Mouse (Mus musculus) hindbrain, embryonic 13.5 days (tissue): ENCODE results near the gene Sptbn1. TPM values are rescaled to one million over a fixed set of nuclear protein-coding genes. Genes with fewer than 3 reads are reported as not detected.
A peak's percentile ranks its signal among the peaks of the same experiment; 100 is the strongest.

ENCODE experiments used
- ATAC-seq: fragments of 200-750 bp; cut with Nextera tagmentation; 2 replicates; pipeline ENCODE4 v1.8.0; 2017; ENCODE audit warnings: moderate TSS enrichment; ENCODE audit not compliant: low FRiP score
- H3K27ac ChIP-seq: fragments of 300-500 bp; sonication (generic); 2 replicates; pipeline ENCODE4 v1.5.1; 2015; ENCODE audit warnings: inconsistent platforms, mild to moderate bottlenecking, moderate library complexity
- H3K27me3 ChIP-seq: fragments of 300-500 bp; sonication (generic); 2 replicates; pipeline ENCODE4 v1.6.1; 2015; ENCODE audit warnings: mild to moderate bottlenecking, inconsistent platforms
- H3K36me3 ChIP-seq: fragments of 300-500 bp; sonication (generic); 2 replicates; pipeline ENCODE4 v1.6.1; 2015; ENCODE audit warnings: mild to moderate bottlenecking, inconsistent platforms
- H3K4me1 ChIP-seq: fragments of 300-500 bp; sonication (generic); replicated peaks from 2 replicates; pipeline ENCODE4 v1.6.1; 2015; ENCODE audit warnings: inconsistent platforms
- H3K4me2 ChIP-seq: fragments of 300-500 bp; sonication (generic); 2 replicates; pipeline ENCODE4 v1.6.1; 2015; ENCODE audit warnings: inconsistent platforms, mild to moderate bottlenecking, moderate library complexity
- H3K4me3 ChIP-seq: fragments of 300-500 bp; sonication (generic); 2 replicates; pipeline ENCODE4 v1.5.1; 2015; ENCODE audit warnings: mild to moderate bottlenecking, inconsistent platforms
- H3K9ac ChIP-seq: fragments of 300-500 bp; sonication (generic); 2 replicates; pipeline ENCODE4 v1.6.1; 2015; ENCODE audit warnings: mild to moderate bottlenecking, inconsistent platforms
- H3K9me3 ChIP-seq: fragments of 300-500 bp; sonication (generic); 2 replicates; pipeline ENCODE4 v1.6.1; 2016; ENCODE audit warnings: inconsistent platforms
- WGBS: fragments of 180-500 bp; shearing (Covaris S2); methylation state at CpG from one replicate; pipeline ENCODE4 v1.1.7; 2015; 5-methylcytosine and 5-hydroxymethylcytosine counted together
- polyA plus RNA-seq: library from polyadenylated mRNA; unstranded; fragments of >200 nt; fragmentation: Nextera tagmentation; extraction: Ambion mirVana; gene quantifications from 2 replicates; pipeline ENCODE4 v1.2.1, GENCODE M21; 2015

The Sptbn1 gene
- polyA plus RNA-seq, 1 experiment from 2014 or later = 156 TPM

DNA sequence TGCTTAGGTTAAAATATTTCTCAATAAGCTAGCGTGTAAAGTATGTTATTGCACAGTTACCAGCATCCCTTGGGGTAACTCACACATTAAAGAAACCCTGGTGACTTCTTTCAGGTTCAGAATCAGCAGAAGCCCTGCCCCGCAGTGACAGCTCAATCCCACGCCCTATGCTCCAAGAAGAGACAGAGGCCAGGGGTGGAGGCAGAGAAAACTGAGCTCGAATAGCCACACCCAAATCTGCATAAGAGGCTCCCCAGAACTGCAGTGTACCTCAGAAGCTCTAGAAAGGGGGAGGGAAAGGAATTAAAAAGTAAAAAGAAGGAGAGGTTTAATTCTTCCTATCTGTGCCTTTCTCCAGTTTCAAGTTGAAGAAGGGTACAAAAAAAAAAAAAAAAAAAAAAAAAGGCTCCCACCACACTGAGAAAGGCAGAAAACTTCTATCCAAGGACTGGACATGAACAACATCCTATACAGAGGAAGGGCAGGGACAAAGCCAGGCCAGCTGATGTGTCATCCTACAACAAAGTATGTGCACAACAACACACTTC is 107.3 kb downstream of the Sptbn1 start:
- no peak overlapping the region for H3K27ac ChIP-seq
- H3K9ac ChIP-seq = no peak overlapping the region
- 77% methylated on average over 4 of the region's 4 CpGs for WGBS
- ATAC-seq = no peak
- H3K27me3 ChIP-seq = no peaks in the 10 kb centered on the region
- H3K4me3 ChIP-seq = no peak overlapping the region
- H3K9me3 ChIP-seq = no peaks in the 10 kb centered on the region
- H3K4me1 ChIP-seq = peaks cover 22% of the 10 kb centered on the region
- no peak overlapping the region for H3K4me2 ChIP-seq
- peaks cover 8% of the 10 kb centered on the region; the same call in 1 of the 2 replicates for H3K36me3 ChIP-seq

DNA sequence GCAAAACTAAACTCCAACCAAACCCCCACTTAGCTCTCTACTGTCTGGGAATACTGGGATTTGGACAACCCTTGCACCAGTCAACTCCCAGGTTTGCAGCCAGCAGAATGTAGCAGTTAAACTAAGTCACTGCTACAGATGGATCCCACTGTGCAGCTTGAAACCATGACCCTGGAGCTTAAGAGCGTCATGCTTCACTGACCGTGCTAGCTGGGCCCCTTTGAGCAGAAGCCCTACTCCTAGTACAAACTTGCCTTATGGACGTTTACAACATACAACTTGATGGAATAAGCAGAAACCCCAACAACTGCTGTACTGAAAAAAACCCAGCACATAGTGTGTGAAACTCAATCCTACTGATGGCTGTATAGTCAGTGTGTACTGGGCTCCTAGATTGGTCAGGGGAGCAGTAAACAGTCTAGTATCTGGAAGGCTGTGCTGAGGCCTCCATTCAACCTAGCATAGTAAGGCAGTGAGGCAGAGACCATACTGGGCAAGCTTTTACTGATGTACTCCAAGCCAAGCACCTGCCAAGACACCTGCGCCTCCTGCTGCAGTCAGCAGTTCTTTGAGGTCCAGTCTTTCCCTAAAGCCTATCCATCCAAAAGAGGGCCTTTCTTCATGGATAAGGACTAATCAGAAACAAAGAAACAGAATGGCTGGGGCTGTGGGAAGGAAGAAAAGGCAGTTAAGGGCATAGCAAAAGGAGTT is 108.3 kb downstream of the Sptbn1 start:
- Histone ChIP-seq H3K4me3 (no peak overlapping the region), H3K4me2 (no peak overlapping the region), H3K27ac (no peak overlapping the region), H3K27me3 (no peaks in the 10 kb centered on the region), H3K9ac (no peak overlapping the region), H3K36me3 (peaks cover 8% of the 10 kb centered on the region; the same call in 1 of the 2 replicates), H3K4me1 (peaks cover 22% of the 10 kb centered on the region), H3K9me3 (no peaks in the 10 kb centered on the region)
- no peak for ATAC-seq
- WGBS = 79% methylated on average over 4 of the region's 4 CpGs

DNA sequence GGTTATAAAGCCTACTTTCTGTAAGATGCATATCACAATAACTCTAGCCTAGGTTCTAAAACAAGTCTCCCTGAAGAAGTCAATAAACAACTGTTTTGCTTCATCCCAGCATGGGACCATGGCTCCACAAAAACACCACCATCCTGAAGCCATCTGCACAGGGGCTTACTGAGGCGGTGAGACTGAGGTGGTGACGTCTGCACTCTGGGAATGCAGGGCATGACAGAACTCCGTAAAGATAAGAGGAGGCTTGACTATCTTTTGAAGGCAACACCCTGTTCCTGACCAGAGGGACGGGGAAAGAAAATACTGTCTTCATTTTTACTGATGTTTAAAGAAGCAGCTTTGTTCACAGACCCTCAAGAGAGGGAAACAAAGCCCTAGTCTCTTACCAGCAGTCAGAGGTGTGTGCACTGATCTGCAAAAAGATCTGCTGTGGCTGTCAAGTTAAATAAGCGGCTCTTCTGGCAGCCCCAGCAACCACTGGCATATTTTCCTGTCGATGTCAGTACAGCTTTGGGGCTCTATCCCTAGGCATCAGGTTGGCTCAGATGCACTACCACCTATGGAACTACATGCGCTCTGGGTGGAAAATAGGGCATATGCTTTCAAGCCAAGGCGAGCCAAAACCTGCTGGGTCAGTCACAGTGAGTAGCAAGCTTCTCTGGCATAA is 109.8 kb downstream of the Sptbn1 start:
- no peak overlapping the region for H3K9ac ChIP-seq
- H3K36me3 ChIP-seq = peaks cover 18% of the 10 kb centered on the region
- H3K9me3 ChIP-seq = no peaks in the 10 kb centered on the region
- H3K4me3 ChIP-seq = no peak overlapping the region
- ATAC-seq = no peak
- 64% methylated on average over 8 of the region's 8 CpGs for WGBS
- H3K4me1 ChIP-seq = peaks cover 22% of the 10 kb centered on the region
- H3K27ac ChIP-seq = peak overlapping the region; percentile 46; the same call in 1 of the 2 replicates
- no peaks in the 10 kb centered on the region for H3K27me3 ChIP-seq
- no peak overlapping the region for H3K4me2 ChIP-seq

DNA sequence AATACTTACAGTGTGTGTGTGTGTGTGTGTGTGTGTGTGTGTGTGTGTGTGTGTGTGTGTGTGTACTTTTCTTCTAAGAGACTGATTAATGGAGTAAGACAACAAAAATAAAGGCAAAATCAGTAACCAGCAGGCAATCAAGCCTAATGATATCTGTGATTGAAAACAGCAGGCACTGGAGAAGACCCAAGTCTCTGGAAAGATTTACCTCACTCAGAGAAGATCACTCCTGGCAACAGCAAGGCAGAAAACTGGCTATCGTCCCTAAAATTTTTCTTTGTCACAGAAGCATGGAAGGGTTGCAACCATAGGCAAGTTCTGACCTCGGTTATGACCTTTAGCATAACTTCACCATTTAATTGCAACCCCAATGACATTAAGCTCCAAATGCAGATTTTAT is 112.1 kb downstream of the Sptbn1 start:
- 89% methylated on average over 2 of the region's 2 CpGs for WGBS
- H3K36me3 ChIP-seq = peaks cover 38% of the 10 kb centered on the region
- no peak for ATAC-seq
- H3K4me3 ChIP-seq = no peak overlapping the region
- H3K27me3 ChIP-seq = no peaks in the 10 kb centered on the region
- H3K9ac ChIP-seq = no peak overlapping the region
- no peaks in the 10 kb centered on the region for H3K9me3 ChIP-seq
- H3K4me2 ChIP-seq = no peak overlapping the region
- H3K27ac ChIP-seq = no peak overlapping the region
- H3K4me1 ChIP-seq = peaks cover 13% of the 10 kb centered on the region

DNA sequence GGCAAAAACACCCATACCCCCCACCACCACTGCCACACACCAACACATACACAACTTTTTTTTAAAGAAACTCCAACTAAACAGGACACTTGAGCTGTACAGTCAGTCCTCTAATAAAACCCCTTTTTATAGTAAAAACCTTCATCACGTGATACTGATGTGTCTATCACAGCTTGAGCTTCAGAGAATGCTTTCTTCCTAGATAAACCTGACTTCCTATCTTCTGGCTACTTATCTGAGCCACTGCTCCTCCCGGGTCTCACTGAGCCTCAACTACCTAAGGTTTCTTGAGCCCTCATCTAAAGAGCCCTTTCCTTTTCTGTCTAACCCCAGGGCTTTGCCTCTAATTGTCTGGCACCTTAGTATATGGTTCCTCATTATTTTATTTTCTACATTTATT is 113.0 kb downstream of the Sptbn1 start:
- Histone ChIP-seq H3K36me3 (peaks cover 47% of the 10 kb centered on the region), H3K27me3 (no peaks in the 10 kb centered on the region), H3K9ac (no peak overlapping the region), H3K4me2 (no peak overlapping the region), H3K9me3 (no peaks in the 10 kb centered on the region), H3K27ac (no peak overlapping the region), H3K4me1 (peaks cover 13% of the 10 kb centered on the region), H3K4me3 (no peak overlapping the region)
- no peak for ATAC-seq
- WGBS = 92% methylated on average over 2 of the region's 2 CpGs

DNA sequence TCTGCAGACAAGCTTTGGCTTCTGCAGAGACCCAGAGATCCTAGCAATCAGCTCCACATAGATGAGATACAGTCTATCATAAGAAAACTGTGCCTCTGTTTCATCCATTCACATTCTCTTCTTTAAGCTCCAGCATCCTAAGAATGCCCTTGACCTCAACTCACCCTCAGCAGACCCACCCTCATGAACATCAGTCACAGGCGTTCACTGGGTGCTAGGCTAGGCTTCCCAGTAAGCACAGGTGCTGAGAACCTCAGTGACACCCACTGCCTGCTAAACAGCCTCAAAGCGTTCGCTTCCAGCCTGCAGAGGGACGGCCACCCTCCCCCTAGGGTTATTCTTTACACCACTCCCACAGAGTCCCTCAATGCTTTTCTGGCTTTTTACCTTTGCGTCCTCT is 119.1 kb downstream of the Sptbn1 start:
- Histone ChIP-seq H3K9me3 (no peaks in the 10 kb centered on the region), H3K4me2 (no peak overlapping the region), H3K9ac (no peak overlapping the region), H3K4me3 (no peak overlapping the region), H3K4me1 (no peaks in the 10 kb centered on the region), H3K27ac (no peak overlapping the region), H3K27me3 (no peaks in the 10 kb centered on the region), H3K36me3 (peaks cover 86% of the 10 kb centered on the region)
- WGBS = 87% methylated on average over 5 of the region's 5 CpGs
- no peak for ATAC-seq

DNA sequence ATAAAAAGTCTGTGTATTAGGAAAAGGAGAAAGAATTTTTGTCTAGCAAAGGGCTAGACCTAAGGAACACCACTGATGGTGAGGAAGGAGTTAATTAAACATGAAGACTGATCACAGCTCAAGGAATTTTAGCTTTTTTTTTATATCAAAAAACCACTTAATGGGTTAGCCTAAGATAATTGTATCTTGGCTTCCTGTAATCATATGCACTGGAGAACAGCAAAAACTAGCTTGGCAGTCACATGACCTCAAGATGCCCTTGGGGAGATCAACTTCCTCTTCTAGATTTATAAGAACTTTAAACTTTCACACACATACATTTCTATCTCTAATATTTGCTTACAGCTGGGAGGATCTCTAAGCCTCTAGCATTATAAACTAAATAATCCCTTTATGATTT is 119.6 kb downstream of the Sptbn1 start:
- H3K27me3 ChIP-seq = no peaks in the 10 kb centered on the region
- ATAC-seq = no peak
- no peaks in the 10 kb centered on the region for H3K4me1 ChIP-seq
- H3K9me3 ChIP-seq = no peaks in the 10 kb centered on the region
- peaks cover 85% of the 10 kb centered on the region for H3K36me3 ChIP-seq
- no peak overlapping the region for H3K9ac ChIP-seq
- no peak overlapping the region for H3K4me3 ChIP-seq
- H3K4me2 ChIP-seq = no peak overlapping the region
- H3K27ac ChIP-seq = no peak overlapping the region

DNA sequence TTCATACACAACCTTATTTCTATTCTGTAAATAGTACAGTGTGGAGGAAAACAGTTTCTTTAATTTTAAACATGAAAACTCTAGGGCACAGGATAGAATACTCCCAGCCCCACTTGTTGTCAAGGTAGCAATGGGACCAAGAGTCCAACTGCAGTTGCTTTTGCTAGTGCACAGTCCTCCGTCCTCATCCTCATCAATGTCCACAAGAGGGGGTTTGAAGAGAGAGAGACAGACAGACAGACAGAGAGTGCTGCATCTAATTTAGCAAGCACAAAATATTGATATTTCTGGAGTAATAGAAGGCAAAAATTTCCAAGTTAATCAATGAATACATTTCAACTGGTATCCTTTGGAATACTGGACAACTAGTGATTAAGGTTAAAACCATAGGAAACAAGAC is 120.1 kb downstream of the Sptbn1 start:
- no peak overlapping the region for H3K4me2 ChIP-seq
- no peak for ATAC-seq
- no peaks in the 10 kb centered on the region for H3K27me3 ChIP-seq
- H3K4me1 ChIP-seq = no peaks in the 10 kb centered on the region
- H3K27ac ChIP-seq = no peak overlapping the region
- peaks cover 84% of the 10 kb centered on the region for H3K36me3 ChIP-seq
- H3K4me3 ChIP-seq = no peak overlapping the region
- 86% methylated on average over 1 of the region's 1 CpGs for whole genome bisulfite sequencing
- no peak overlapping the region for H3K9ac ChIP-seq
- H3K9me3 ChIP-seq = no peaks in the 10 kb centered on the region

DNA sequence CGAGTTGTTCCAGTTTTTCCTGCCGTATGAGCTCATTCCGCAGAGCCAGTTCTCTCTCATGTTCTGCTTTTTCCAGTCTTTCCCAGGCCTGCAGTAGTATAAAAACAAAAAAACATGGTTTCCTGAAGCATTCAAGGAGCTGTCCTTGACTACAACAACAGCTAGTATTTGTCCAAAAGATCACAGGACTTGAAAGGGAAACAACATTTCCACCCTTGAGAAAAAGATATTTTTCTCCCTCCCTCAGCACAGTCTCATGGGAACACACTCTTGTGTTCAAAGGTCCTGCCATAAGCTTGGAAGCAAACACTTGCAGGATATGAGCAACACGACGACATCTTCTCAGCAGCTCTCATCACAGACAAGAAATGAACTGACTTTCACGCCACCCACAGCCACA is 124.9 kb downstream of the Sptbn1 start:
- Histone ChIP-seq H3K27me3 (no peaks in the 10 kb centered on the region), H3K36me3 (peaks cover 94% of the 10 kb centered on the region), H3K27ac (no peak overlapping the region), H3K4me2 (no peak overlapping the region), H3K4me1 (no peaks in the 10 kb centered on the region), H3K4me3 (no peak overlapping the region), H3K9me3 (no peaks in the 10 kb centered on the region), H3K9ac (no peak overlapping the region)
- 92% methylated on average over 6 of the region's 6 CpGs for WGBS
- no peak for ATAC-seq

DNA sequence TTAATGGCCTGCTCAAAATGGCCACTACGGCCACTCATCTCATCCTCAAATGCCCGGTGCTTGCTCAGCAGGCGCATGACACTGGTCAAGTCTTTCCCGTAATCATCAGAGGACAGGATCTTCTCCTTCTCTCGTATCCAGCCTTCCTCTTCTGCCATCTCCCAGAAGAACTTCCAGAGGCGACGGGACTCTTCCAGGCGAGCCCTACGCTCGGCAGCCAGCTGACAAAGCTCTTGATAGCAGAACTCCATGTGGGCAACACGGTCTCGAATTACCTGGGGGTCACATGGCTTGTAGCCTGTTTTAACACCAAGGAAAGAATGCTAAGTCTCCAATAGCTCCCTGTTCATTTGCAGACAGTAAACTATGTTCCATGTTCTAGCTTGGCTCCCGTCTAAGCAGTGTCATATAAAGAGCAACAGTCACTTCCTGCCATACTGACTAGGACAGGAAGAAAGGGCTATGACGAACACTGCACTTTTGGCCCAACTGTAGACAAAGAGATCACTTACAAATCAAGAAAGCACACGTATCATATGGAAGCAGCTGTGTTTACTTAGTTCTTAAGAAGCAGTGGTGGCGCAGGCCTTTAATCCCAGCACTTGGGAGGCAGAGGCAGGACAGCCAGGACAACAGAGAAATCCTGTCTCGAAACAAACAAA is 128.7 kb downstream of the Sptbn1 start:
- no peak for ATAC-seq
- Histone ChIP-seq H3K27ac (0 out of 2 replicates have a peak overlapping the region, but pooled peaks have one; percentile 30), H3K27me3 (no peaks in the 10 kb centered on the region), H3K4me2 (no peak overlapping the region), H3K4me1 (no peaks in the 10 kb centered on the region), H3K9ac (no peak overlapping the region), H3K36me3 (peaks cover 97% of the 10 kb centered on the region), H3K9me3 (no peaks in the 10 kb centered on the region), H3K4me3 (no peak overlapping the region)
- WGBS = 91% methylated on average over 17 of the region's 17 CpGs

DNA sequence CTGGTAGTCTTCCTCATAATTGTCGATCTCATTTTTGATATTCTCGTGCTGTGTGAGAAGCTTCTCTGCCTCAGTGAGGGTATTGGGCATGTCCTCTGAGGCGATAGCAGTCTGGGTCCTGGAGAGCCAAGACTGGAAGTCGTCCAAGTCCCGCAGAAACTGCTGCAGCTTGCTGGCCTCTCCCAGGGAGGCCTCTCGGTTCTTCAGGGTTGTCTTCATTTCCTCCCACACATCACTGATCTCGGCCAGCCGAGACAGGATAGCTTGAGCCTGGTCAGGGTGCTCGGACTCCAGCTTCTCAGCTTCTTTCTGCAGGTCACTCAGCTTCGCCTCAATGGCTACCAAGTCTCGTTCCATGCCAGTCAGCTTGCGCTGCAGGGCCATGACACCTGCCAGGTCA is 130.9 kb downstream of the Sptbn1 start:
- 92% methylated on average over 12 of the region's 12 CpGs for WGBS
- Histone ChIP-seq H3K36me3 (peaks cover 97% of the 10 kb centered on the region), H3K27me3 (no peaks in the 10 kb centered on the region), H3K4me3 (no peak overlapping the region), H3K4me1 (no peaks in the 10 kb centered on the region), H3K9me3 (no peaks in the 10 kb centered on the region), H3K27ac (no peak overlapping the region), H3K9ac (no peak overlapping the region), H3K4me2 (no peak overlapping the region)
- no peak for ATAC-seq

DNA sequence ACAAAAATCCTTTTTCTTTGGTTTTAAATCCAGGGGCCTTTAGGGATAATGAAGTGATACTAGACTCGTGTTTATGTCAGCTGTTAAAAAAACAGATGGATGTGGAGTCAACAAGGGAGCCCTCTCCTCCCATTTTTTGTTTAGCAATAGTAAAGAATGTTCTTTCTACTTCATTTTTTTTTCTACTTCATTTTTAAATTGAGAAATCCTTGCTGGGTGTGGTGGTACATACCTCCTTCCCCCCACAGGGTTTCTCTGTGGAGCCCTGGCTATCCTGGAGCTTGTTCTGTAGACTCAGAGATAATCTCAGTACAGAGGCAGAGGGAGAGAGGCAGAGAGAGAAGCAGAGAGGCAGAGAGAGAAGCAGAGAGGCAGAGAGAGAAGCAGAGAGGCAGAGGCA is 133.9 kb downstream of the Sptbn1 start:
- peaks cover 95% of the 10 kb centered on the region for H3K36me3 ChIP-seq
- no peaks in the 10 kb centered on the region for H3K4me1 ChIP-seq
- H3K27me3 ChIP-seq = no peaks in the 10 kb centered on the region
- no peak for ATAC-seq
- H3K9me3 ChIP-seq = no peaks in the 10 kb centered on the region
- WGBS = 89% methylated on average over 1 of the region's 1 CpGs
- H3K9ac ChIP-seq = no peak overlapping the region
- no peak overlapping the region for H3K4me3 ChIP-seq
- H3K27ac ChIP-seq = no peak overlapping the region
- H3K4me2 ChIP-seq = no peak overlapping the region
